Mouse (Mus musculus) stomach, embryonic 15.5 days (tissue): ENCODE results near the gene Appl2. TPM values are rescaled to one million over a fixed set of nuclear protein-coding genes. Genes with fewer than 3 reads are reported as not detected.
A peak's percentile ranks its signal among the peaks of the same experiment; 100 is the strongest.

ENCODE experiments used
- ATAC-seq: fragments of 200-750 bp; cut with Nextera tagmentation; 2 replicates; pipeline ENCODE4 v1.8.0; 2017; ENCODE audit warnings: low read depth, moderate number of reproducible peaks, moderate TSS enrichment; ENCODE audit not compliant: insufficient read depth, low FRiP score
- H3K27ac ChIP-seq: fragments of 300-500 bp; sonication (generic); 2 replicates; pipeline ENCODE4 v1.5.1; 2015; ENCODE audit warnings: mild to moderate bottlenecking, inconsistent platforms
- H3K27me3 ChIP-seq: fragments of 300-500 bp; sonication (generic); replicated peaks from 2 replicates; pipeline ENCODE4 v1.6.1; 2015; ENCODE audit warnings: inconsistent platforms
- H3K36me3 ChIP-seq: fragments of 300-500 bp; sonication (generic); 2 replicates; pipeline ENCODE4 v1.6.1; 2015; ENCODE audit warnings: inconsistent platforms
- H3K4me1 ChIP-seq: fragments of 300-500 bp; sonication (generic); 2 replicates; pipeline ENCODE4 v1.6.1; 2015; ENCODE audit warnings: inconsistent platforms
- H3K4me2 ChIP-seq: fragments of 300-500 bp; sonication (generic); 2 replicates; pipeline ENCODE4 v1.6.1; 2015; ENCODE audit warnings: mild to moderate bottlenecking, inconsistent platforms
- H3K4me3 ChIP-seq: fragments of 300-500 bp; sonication (generic); replicated peaks from 2 replicates; pipeline ENCODE4 v1.5.1; 2015; ENCODE audit warnings: inconsistent platforms
- H3K9ac ChIP-seq: fragments of 300-500 bp; sonication (generic); 2 replicates; pipeline ENCODE4 v1.6.1; 2015; ENCODE audit warnings: inconsistent platforms
- H3K9me3 ChIP-seq: fragments of 300-500 bp; sonication (generic); 2 replicates; pipeline ENCODE4 v1.6.1; 2016; ENCODE audit warnings: inconsistent platforms
- WGBS: fragments of 180-500 bp; shearing (Covaris S2); methylation state at CpG from one replicate; pipeline ENCODE4 v1.1.7; 2015; 5-methylcytosine and 5-hydroxymethylcytosine counted together
- polyA plus RNA-seq: library from polyadenylated mRNA; unstranded; fragments of >200 nt; fragmentation: Nextera tagmentation; extraction: Ambion mirVana; gene quantifications from 2 replicates; pipeline ENCODE4 v1.2.1, GENCODE M21; 2015

Appl2 gene
- polyA plus RNA-seq, 1 experiment from 2014 or later: 61.4 TPM

DNA sequence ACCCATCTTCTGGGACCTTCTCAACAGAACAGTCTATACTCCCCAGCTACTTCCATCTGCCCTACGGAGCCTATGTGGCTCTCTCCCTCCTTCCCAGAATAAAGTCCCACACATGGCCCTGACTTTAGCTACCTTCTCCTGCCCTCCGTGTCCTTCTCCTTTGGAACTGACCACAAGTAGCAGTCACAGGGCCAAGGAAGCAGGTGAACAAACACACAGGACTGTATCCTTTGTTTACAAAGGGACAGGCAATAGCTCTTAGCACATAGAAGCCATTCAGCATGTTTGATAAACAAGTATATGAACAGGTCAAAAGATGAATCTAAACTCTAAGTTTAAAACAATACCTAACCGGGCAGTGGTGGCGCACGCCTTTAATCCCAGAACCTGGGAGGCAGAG lies 18.7 kb downstream of the Appl2 start:
- no peak for ATAC-seq

DNA sequence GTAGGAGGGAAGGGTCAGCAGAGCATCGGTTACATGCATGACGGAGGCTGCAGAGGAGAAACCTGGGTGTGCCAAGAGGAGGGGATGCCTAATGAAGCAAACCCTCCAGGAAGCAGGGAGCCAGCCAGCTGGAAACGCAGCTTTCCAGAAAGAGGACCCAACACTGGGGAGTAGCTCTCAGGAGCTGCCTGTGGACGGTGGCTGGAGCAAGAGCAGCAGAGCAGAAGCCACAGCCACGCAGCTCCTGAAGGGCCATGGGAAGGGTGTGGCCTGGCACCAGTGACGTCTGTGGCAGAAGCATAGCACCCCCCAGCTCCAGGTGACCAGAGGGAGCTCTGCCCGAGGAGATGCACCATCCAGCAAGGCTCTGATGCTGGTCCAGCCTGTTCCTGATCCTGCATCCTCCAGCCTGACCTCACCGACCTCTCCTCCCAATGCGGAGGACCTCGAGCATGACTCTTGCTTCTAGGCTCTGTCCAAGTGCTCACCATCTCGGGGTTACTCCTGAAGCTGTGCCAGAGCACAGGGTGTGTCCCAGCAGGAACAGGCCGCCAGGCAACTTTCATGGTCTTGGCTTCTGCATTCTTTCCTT lies 19.3 kb downstream of the Appl2 start:
- 0 out of 2 replicates have a peak, but pooled peaks have one; percentile 25 for ATAC-seq
- Histone ChIP-seq H3K4me2 (no peak overlapping the region), H3K9ac (no peak overlapping the region), H3K9me3 (no peaks in the 10 kb centered on the region), H3K4me3 (no peak overlapping the region), H3K27ac (no peak overlapping the region), H3K4me1 (no peaks in the 10 kb centered on the region), H3K36me3 (peaks cover 13% of the 10 kb centered on the region; the same call in 1 of the 2 replicates), H3K27me3 (no peaks in the 10 kb centered on the region)
- WGBS: 82% methylated on average over 12 of the region's 12 CpGs

More for the DNA sequence above, 18.7 kb downstream of the Appl2 start:
- H3K27me3 ChIP-seq: no peaks in the 10 kb centered on the region
- H3K36me3 ChIP-seq: peaks cover 11% of the 10 kb centered on the region; the same call in 1 of the 2 replicates
- no peak overlapping the region for H3K27ac ChIP-seq
- WGBS: 86% methylated on average over 5 of the region's 5 CpGs
- no peak overlapping the region for H3K4me3 ChIP-seq
- no peak overlapping the region for H3K4me2 ChIP-seq
- no peaks in the 10 kb centered on the region for H3K9me3 ChIP-seq
- peaks cover 6% of the 10 kb centered on the region; the same call in 1 of the 2 replicates for H3K4me1 ChIP-seq
- no peak overlapping the region for H3K9ac ChIP-seq

DNA sequence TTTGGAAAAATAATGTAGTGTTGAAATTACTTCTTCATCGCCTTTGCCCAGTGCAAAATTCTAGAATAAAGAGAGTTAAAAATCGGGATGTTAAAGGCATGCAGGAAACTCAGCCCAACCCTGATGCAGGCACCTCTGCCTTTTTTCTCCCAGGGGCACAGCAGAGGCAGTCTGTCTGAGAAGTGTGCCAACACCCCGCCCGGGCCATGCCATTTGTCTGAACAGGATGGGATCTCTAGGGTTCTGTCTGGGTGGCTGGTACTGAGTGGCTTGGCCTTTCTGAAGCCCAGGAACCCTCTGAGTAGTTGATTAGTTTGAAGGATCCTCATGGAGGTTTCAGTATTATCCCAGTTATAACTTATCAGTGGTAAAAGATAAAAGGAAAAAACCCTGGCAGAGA lies 20.3 kb downstream of the Appl2 start:
- Histone ChIP-seq H3K27me3 (no peaks in the 10 kb centered on the region), H3K9me3 (no peaks in the 10 kb centered on the region), H3K4me1 (no peaks in the 10 kb centered on the region), H3K4me2 (no peak overlapping the region), H3K36me3 (peaks cover 13% of the 10 kb centered on the region; the same call in 1 of the 2 replicates), H3K27ac (no peak overlapping the region), H3K4me3 (no peak overlapping the region), H3K9ac (no peak overlapping the region)
- 84% methylated on average over 4 of the region's 4 CpGs for WGBS
- ATAC-seq: no peak

DNA sequence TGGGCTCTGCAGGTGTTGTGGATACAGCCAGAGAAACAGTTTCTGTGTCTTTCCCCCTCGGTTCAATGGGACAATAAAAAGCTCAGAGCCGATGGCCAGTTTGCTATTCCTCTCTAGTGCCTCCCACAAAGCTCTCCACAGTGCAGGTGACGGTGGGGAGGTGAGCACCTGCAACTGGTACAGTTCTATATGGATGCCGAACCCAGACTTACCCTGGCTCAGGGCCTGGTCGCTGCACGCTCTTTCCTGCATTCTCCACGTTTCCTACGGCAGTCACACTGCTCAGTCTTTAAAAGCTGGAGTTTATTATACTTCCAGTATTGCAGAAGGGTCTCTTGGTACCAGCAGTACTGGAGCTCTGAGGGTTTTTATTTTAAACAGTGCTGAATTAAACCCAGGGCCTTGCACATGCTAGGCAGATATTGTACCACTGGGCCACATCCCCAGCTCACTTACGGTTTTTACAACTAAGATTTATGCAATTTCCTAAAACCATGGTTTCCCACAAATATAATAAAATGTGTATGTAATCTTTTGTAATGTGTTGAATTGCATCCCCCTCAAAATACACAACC lies 21.3 kb downstream of the Appl2 start:
- H3K9ac ChIP-seq: no peak overlapping the region
- H3K4me2 ChIP-seq: no peak overlapping the region
- no peak for ATAC-seq
- H3K27ac ChIP-seq: no peak overlapping the region
- H3K27me3 ChIP-seq: no peaks in the 10 kb centered on the region
- H3K4me3 ChIP-seq: no peak overlapping the region
- H3K36me3 ChIP-seq: peaks cover 13% of the 10 kb centered on the region; the same call in 1 of the 2 replicates
- H3K4me1 ChIP-seq: no peaks in the 10 kb centered on the region
- H3K9me3 ChIP-seq: no peaks in the 10 kb centered on the region
- 95% methylated on average over 9 of the region's 9 CpGs for WGBS

DNA sequence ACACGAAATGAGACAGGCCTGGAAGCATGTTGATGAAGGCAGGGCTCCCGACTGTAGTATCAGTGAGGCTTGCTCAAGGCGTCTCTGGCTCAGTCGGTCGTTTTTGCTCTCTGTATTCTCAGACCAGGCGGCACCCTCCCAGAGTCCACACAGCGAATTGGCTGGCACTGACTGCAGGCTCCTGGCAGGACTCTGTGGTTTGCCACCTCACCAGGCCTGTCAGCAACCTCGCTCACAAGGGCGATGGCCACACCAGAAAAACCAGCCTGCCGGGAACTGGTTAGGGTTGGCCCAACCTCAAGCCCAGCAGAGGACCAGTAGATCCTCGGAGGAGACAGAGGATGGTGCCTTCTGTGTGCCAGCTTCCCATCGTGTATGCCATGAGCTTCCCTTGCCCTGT lies 23.7 kb downstream of the Appl2 start:
- H3K27me3 ChIP-seq: no peaks in the 10 kb centered on the region
- no peaks in the 10 kb centered on the region for H3K9me3 ChIP-seq
- no peak overlapping the region for H3K4me3 ChIP-seq
- 80% methylated on average over 12 of the region's 12 CpGs for WGBS
- H3K36me3 ChIP-seq: peaks cover 17% of the 10 kb centered on the region
- ATAC-seq: no peak
- H3K4me1 ChIP-seq: no peaks in the 10 kb centered on the region
- no peak overlapping the region for H3K9ac ChIP-seq
- no peak overlapping the region for H3K4me2 ChIP-seq
- H3K27ac ChIP-seq: no peak overlapping the region

DNA sequence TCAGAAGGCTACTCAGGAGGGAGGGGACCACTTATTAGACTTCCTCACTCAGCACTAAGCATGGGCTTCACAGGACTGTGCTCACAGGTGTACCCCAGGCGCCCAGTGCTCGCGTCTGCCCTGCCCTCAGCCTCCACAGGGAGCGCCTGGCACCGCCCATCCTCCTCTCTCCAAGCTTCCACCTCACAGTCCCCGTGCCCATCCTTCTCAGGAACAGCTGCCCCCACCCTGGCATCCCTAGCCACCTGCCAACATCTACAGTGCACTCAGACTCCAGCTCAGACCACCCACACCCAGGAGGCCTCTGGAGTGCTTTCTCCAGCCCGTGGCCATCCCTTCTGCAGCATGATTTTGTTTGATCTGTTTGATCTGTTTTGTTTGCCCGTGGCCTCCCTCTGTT lies 24.5 kb downstream of the Appl2 start:
- Histone ChIP-seq H3K9ac (no peak overlapping the region), H3K36me3 (peaks cover 16% of the 10 kb centered on the region), H3K27me3 (no peaks in the 10 kb centered on the region), H3K27ac (no peak overlapping the region), H3K4me1 (no peaks in the 10 kb centered on the region), H3K4me3 (no peak overlapping the region), H3K9me3 (no peaks in the 10 kb centered on the region), H3K4me2 (no peak overlapping the region)
- 71% methylated on average over 8 of the region's 8 CpGs for WGBS
- peak; percentile 34 for ATAC-seq

DNA sequence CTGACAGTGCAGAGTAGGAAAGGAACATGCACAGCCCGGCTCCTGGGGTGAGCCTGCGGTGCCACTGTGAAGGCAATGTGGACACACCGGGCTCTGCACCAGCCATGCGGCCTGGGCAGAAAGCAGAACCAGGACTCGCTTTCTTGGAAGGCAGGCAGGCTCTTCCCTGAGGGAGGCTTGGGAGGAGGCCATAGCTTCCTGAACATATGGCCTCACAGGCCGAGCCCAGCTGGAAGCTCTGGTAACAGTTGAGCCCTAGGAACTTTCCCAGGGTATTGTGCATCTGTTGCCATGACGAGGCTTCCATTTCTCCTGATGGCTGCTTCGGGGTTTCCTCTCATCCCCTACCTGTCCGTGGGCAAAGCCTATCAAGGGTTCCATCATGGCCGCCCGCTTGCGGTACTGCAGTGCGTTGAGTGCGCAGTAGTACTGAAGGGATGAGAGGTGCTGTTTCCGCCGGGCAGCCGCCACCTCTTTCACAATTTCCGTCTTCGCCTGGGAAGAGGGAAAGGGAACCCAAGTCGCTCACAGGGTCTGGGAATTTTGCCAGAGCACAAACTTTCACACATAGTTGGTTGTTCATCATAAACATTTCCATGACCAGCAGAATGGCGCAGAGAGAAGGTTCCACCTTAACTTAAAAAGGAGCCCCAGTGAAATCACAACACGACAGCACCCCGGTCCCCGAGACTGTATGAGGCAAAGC lies 28.0 kb downstream of the Appl2 start:
- no peak for ATAC-seq
- H3K4me1 ChIP-seq: no peaks in the 10 kb centered on the region
- 86% methylated on average over 24 of the region's 24 CpGs for WGBS
- no peaks in the 10 kb centered on the region for H3K27me3 ChIP-seq
- no peaks in the 10 kb centered on the region for H3K9me3 ChIP-seq
- peaks cover 9% of the 10 kb centered on the region; the same call in 1 of the 2 replicates for H3K36me3 ChIP-seq
- no peak overlapping the region for H3K27ac ChIP-seq
- no peak overlapping the region for H3K4me2 ChIP-seq
- no peak overlapping the region for H3K9ac ChIP-seq
- no peak overlapping the region for H3K4me3 ChIP-seq

DNA sequence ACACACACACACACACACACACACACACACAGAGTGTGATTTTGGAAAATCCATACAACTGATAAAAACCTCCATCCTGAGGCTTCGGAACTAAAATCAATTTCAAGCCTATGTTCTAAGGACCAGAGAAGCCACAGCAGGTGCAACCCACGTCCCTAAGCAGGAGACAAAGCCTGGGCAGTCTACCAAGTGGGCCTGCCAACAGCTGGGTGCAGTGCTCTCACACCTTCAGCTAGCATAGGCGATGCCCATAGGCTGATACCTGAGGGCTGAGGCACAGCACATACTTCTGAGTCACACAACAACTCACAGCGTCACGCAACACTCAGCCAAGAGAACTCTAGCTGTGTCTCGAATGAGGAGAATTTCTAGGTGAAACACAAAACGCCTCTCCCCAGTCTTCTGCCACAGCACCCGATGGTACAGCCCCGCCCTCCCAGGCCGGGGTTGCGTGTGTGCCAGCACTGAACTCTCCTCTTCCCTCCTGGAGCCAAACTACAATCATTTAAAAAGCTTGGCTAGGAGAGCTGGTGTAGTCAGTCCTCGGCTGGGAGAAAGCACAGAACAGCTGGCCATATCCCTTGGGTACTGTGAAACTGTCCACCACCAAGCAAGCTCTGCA lies 29.6 kb downstream of the Appl2 start:
- Histone ChIP-seq H3K36me3 (peaks cover 8% of the 10 kb centered on the region; the same call in 1 of the 2 replicates), H3K27ac (no peak overlapping the region), H3K27me3 (no peaks in the 10 kb centered on the region), H3K4me2 (no peak overlapping the region), H3K4me3 (no peak overlapping the region), H3K9ac (no peak overlapping the region), H3K9me3 (no peaks in the 10 kb centered on the region), H3K4me1 (no peaks in the 10 kb centered on the region)
- WGBS: 86% methylated on average over 12 of the region's 12 CpGs
- no peak for ATAC-seq

DNA sequence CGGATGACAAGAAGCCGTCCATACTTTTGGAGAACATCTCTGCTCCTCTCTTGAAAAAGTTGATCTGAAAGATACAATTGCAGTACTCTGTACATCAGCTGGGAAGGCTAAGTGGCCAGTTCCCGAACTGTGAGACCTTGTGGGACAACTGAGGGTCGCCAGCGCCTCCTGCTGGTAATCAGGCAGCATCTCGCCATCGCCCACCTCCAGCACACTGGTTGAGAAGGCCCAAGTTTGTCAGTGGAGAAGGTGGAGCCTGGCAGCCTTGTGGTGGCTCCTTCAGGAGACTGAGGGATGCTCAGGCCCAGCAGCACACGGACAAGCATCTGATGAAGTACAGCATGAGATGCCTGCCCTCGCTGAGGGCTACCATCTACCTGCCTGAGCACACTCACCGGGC lies 31.2 kb downstream of the Appl2 start:
- WGBS: 59% methylated on average over 10 of the region's 10 CpGs
- H3K9me3 ChIP-seq: no peaks in the 10 kb centered on the region
- H3K27ac ChIP-seq: no peak overlapping the region
- peaks cover 8% of the 10 kb centered on the region; the same call in 1 of the 2 replicates for H3K36me3 ChIP-seq
- no peaks in the 10 kb centered on the region for H3K4me1 ChIP-seq
- H3K27me3 ChIP-seq: no peaks in the 10 kb centered on the region
- no peak for ATAC-seq
- no peak overlapping the region for H3K4me3 ChIP-seq
- H3K4me2 ChIP-seq: no peak overlapping the region
- no peak overlapping the region for H3K9ac ChIP-seq

DNA sequence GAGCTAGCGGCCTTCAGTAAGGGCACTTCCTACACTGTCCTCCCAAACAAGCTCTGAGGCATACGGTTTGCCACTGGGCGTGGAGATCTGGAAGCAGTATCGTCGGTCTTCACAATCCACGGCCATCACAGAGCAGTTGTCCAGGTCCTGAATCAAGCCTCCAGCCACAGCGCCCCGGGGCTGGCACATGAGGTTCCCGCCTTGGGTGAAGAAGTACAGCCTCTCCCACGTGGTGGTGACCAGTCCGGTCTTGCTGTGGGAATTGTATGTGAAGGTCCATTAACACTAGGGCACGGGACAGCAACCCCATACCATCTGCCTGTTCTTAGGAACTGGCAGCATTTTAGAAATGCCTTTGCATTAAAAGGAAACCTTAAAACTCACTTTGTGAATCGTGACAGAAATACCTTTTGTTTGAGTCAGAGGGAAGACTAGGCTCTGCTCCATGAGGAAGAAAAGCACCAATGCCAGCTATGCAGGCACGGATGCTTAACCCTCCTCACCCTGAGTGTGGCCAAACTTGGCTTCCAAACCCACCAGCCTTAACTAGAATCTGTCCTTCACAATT lies 35.8 kb downstream of the Appl2 start:
- H3K36me3 ChIP-seq: peaks cover 17% of the 10 kb centered on the region
- no peak overlapping the region for H3K9ac ChIP-seq
- H3K4me3 ChIP-seq: no peak overlapping the region
- H3K27ac ChIP-seq: no peak overlapping the region
- no peaks in the 10 kb centered on the region for H3K4me1 ChIP-seq
- WGBS: 91% methylated on average over 14 of the region's 14 CpGs
- H3K9me3 ChIP-seq: no peaks in the 10 kb centered on the region
- no peak for ATAC-seq
- H3K4me2 ChIP-seq: no peak overlapping the region
- no peaks in the 10 kb centered on the region for H3K27me3 ChIP-seq

DNA sequence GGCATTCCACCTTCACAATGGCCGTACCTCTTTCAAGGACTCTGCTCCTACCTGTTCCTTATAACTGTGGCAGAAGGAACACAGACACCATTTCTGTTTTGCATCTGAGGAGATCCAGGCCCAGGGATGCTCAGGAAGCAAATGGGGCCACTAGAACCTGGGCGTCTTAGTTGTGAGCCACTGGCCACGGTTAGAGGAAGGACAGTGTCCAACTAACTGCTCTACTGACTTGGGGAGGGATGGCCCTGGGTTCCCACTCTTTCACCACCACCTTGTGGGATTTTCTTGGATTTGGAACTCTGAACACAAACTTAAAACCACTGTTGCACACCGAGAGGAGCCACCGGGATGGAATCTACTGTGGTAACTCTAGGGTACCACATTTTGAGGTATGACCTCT lies 36.7 kb downstream of the Appl2 start:
- H3K9me3 ChIP-seq: no peaks in the 10 kb centered on the region
- no peak overlapping the region for H3K4me2 ChIP-seq
- H3K27ac ChIP-seq: no peak overlapping the region
- no peaks in the 10 kb centered on the region for H3K4me1 ChIP-seq
- no peak overlapping the region for H3K4me3 ChIP-seq
- H3K36me3 ChIP-seq: peaks cover 23% of the 10 kb centered on the region
- no peaks in the 10 kb centered on the region for H3K27me3 ChIP-seq
- WGBS: 88% methylated on average over 5 of the region's 5 CpGs
- no peak overlapping the region for H3K9ac ChIP-seq
- no peak for ATAC-seq

DNA sequence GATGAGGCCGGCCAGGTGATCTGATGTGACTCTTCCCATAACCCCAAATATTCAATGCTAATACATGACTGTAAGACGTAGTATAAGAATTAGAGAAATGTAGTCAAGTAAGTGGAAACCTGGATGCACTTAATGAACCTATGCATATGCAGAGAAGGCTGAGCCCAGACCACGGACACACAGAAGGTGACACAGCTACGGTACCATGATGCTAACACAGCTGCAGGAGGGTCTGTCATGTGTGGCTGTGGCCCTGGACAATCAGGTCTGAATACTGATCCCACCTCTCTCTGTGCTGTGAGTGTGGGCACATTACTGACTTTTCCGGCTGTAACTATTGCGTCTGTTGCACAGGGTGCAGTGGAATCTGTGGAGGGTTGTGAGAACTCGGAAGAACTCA lies 38.0 kb downstream of the Appl2 start:
- H3K4me2 ChIP-seq: no peak overlapping the region
- no peak overlapping the region for H3K9ac ChIP-seq
- H3K36me3 ChIP-seq: peaks cover 23% of the 10 kb centered on the region
- WGBS: 90% methylated on average over 7 of the region's 7 CpGs
- H3K4me3 ChIP-seq: no peak overlapping the region
- no peaks in the 10 kb centered on the region for H3K4me1 ChIP-seq
- no peaks in the 10 kb centered on the region for H3K9me3 ChIP-seq
- no peaks in the 10 kb centered on the region for H3K27me3 ChIP-seq
- no peak overlapping the region for H3K27ac ChIP-seq
- ATAC-seq: no peak
